ENCODE assay signal across 8 mouse cellular contexts in genomic region chr11:93955256-93956150, GRCm38 (mm10). TPM values are rescaled to one million over a fixed set of nuclear protein-coding genes. Genes with fewer than 3 reads are reported as not detected.
DNase-seq lines count a peak whose midpoint lies in the region; ATAC-seq and TF ChIP-seq lines count a peak whose summit lies in the region.

No protein-coding gene starts in this region.

- peak overlapping the region; percentile 72 for H3K9ac ChIP-seq in embryonic facial prominence, embryonic 12.5 days
- H3K9ac ChIP-seq in limb, embryonic 11.5 days (ENCODE audit: low read length), result peak overlapping the region; percentile 76
- peak overlapping the region; percentile 76 for H3K9ac ChIP-seq in midbrain, embryonic 13.5 days (replicated peaks)

- H3K4me1 ChIP-seq in embryonic facial prominence, embryonic 12.5 days, result peaks cover 32% of the 10 kb centered on the region
- peaks cover 21% of the 10 kb centered on the region; the same call in 1 of the 2 replicates for H3K4me1 ChIP-seq in kidney, adult 2 months (ENCODE audit: control insufficient read depth, insufficient read depth, low read length)
- H3K4me1 ChIP-seq in limb, embryonic 11.5 days (ENCODE audit: control insufficient read depth, insufficient read depth, low read length), result no peaks in the 10 kb centered on the region; the same call in none of the 2 replicates
- H3K4me1 ChIP-seq in midbrain, embryonic 13.5 days (replicated peaks), result peaks cover 39% of the 10 kb centered on the region

- no peaks in the 10 kb centered on the region for H3K9me3 ChIP-seq in embryonic facial prominence, embryonic 12.5 days
- no peaks in the 10 kb centered on the region for H3K9me3 ChIP-seq in limb, embryonic 11.5 days (ENCODE audit: control insufficient read depth, low read length)
- H3K9me3 ChIP-seq in midbrain, embryonic 13.5 days, result no peaks in the 10 kb centered on the region

- peaks cover 57% of the 10 kb centered on the region for H3K36me3 ChIP-seq in embryonic facial prominence, embryonic 12.5 days
- peaks cover 3% of the 10 kb centered on the region; the same call in 1 of the 2 replicates for H3K36me3 ChIP-seq in kidney, adult 2 months (ENCODE audit: control insufficient read depth, insufficient read depth, low read length)
- peaks cover 10% of the 10 kb centered on the region; the same call in 1 of the 2 replicates for H3K36me3 ChIP-seq in limb, embryonic 11.5 days (ENCODE audit: control insufficient read depth, insufficient read depth, low read length)
- H3K36me3 ChIP-seq in midbrain, embryonic 13.5 days, result peaks cover 48% of the 10 kb centered on the region

- TF ChIP-seq CTCF in kidney, adult 2 months (conservative IDR thresholded peaks at IDR 0.05; ENCODE audit: insufficient read depth, insufficient read length, low read depth, low read length), result no peak

- TF ChIP-seq POLR2A in kidney, adult 2 months (IDR thresholded peaks at IDR 0.05; ENCODE audit: low read depth, low read length), result peak; percentile 6

- peak; percentile 97 for ATAC-seq in embryonic facial prominence, embryonic 12.5 days (ENCODE audit: insufficient number of reproducible peaks, insufficient read depth, low FRiP score, low TSS enrichment)
- ATAC-seq in limb, embryonic 11.5 days (ENCODE audit: insufficient number of reproducible peaks, low FRiP score, low TSS enrichment, low read depth), result peak; percentile 93
- peak; percentile 98 for ATAC-seq in midbrain, embryonic 13.5 days

- H3K27ac ChIP-seq in embryonic facial prominence, embryonic 12.5 days, result peak overlapping the region; percentile 91
- peak overlapping the region; percentile 82 for H3K27ac ChIP-seq in kidney, adult 2 months (ENCODE audit: insufficient read depth, low read depth, low read length)
- peak overlapping the region; percentile 37 for H3K27ac ChIP-seq in limb, embryonic 11.5 days (replicated peaks; ENCODE audit: low read depth, low read length)
- H3K27ac ChIP-seq in midbrain, embryonic 13.5 days, result peak overlapping the region; percentile 85

- H3K4me2 ChIP-seq in embryonic facial prominence, embryonic 12.5 days (replicated peaks), result peak overlapping the region; percentile 85
- peak overlapping the region; percentile 80 for H3K4me2 ChIP-seq in limb, embryonic 11.5 days (ENCODE audit: low read depth, severe bottlenecking)
- peak overlapping the region; percentile 89 for H3K4me2 ChIP-seq in midbrain, embryonic 13.5 days (replicated peaks)

- peak; percentile 95 for DNase-seq in 3T3-L1 (ENCODE audit: low read depth, low spot score)
- DNase-seq in adrenal gland, postnatal 36 days, result peak; percentile 97 to 98
- DNase-seq in heart, adult 18-20 months, result peak; percentile 94 to 98
- peak; percentile 97 for DNase-seq in kidney, adult 2 months
- DNase-seq in limb, embryonic 11.5 days (ENCODE audit: low spot score), result peak; percentile 96
- DNase-seq in spleen, adult 12 weeks (ENCODE audit: low spot score), result peak; percentile 77

- H3K27me3 ChIP-seq in embryonic facial prominence, embryonic 12.5 days, result no peaks in the 10 kb centered on the region
- no peaks in the 10 kb centered on the region for H3K27me3 ChIP-seq in kidney, adult 2 months (replicated peaks; ENCODE audit: control insufficient read depth, insufficient read depth, low read length)
- no peaks in the 10 kb centered on the region for H3K27me3 ChIP-seq in limb, embryonic 11.5 days (ENCODE audit: control insufficient read depth, insufficient read depth, low read length)
- no peaks in the 10 kb centered on the region for H3K27me3 ChIP-seq in midbrain, embryonic 13.5 days

- H3K4me3 ChIP-seq in embryonic facial prominence, embryonic 12.5 days, result peak overlapping the region; percentile 71
- H3K4me3 ChIP-seq in kidney, adult 2 months (ENCODE audit: insufficient read depth, low read depth, low read length), result peak overlapping the region; percentile 85
- peak overlapping the region; percentile 47 for H3K4me3 ChIP-seq in limb, embryonic 11.5 days (ENCODE audit: low read depth, low read length)
- H3K4me3 ChIP-seq in midbrain, embryonic 13.5 days (replicated peaks), result peak overlapping the region; percentile 67

- WGBS in embryonic facial prominence, embryonic 12.5 days, result under 1% methylated on average over 67 of the region's 67 CpGs
- WGBS in kidney, adult 2 months, result under 1% methylated on average over 66 of the region's 67 CpGs
- WGBS in limb, embryonic 11.5 days, result under 1% methylated on average over 66 of the region's 67 CpGs
- WGBS in midbrain, embryonic 13.5 days, result under 1% methylated on average over 67 of the region's 67 CpGs

RNA-seq across cellular contexts. Expression of gene Nme2, which starts 0.6 kb away (rescaled TPM):
- 100 to 1,000 TPM; 504 to 546 TPM for total RNA-seq in adrenal gland, postnatal 36 days (2021)
- 222 and 223 TPM in 2 replicates for polyA plus RNA-seq in embryonic facial prominence, embryonic 12.5 days (2016; fragmentation: Nextera tagmentation; extraction: Ambion mirVana)
- 1,000 to 10,000 TPM; 1,028 to 1,153 TPM for total RNA-seq in heart, adult 18-20 months (2021)
- polyA plus RNA-seq in kidney, adult 2 months (2012; rRNA removed), result 380 and 386 TPM in 2 replicates
- polyA plus RNA-seq in limb, embryonic 11.5 days (2014; fragmentation: Nextera tagmentation; extraction: Ambion mirVana), result 210 and 214 TPM in 2 replicates
- polyA plus RNA-seq in midbrain, embryonic 13.5 days (2015; fragmentation: Nextera tagmentation; extraction: Ambion mirVana), result 63.8 and 79.7 TPM in 2 replicates

RNA-seq across cellular contexts. Expression of gene Gm20390, which starts 12.6 kb away (rescaled TPM):
- 10 to 100 TPM; 66.6 to 85.5 TPM for total RNA-seq in adrenal gland, postnatal 36 days (2021)
- 399 and 428 TPM in 2 replicates for polyA plus RNA-seq in embryonic facial prominence, embryonic 12.5 days (2016; fragmentation: Nextera tagmentation; extraction: Ambion mirVana)
- 10 to 100 TPM in 1 of 2 experiments, 1 to 10 TPM in 1; 8.9 to 27.6 TPM for total RNA-seq in heart, adult 18-20 months (2021)
- polyA plus RNA-seq in kidney, adult 2 months (2012; rRNA removed), result 45.1 and 88.3 TPM in 2 replicates
- polyA plus RNA-seq in limb, embryonic 11.5 days (2014; fragmentation: Nextera tagmentation; extraction: Ambion mirVana), result 488 and 505 TPM in 2 replicates
- 331 and 360 TPM in 2 replicates for polyA plus RNA-seq in midbrain, embryonic 13.5 days (2015; fragmentation: Nextera tagmentation; extraction: Ambion mirVana)

RNA-seq across cellular contexts. Expression of gene Nme1, which starts 12.8 kb away (rescaled TPM):
- total RNA-seq in adrenal gland, postnatal 36 days (2021), result 10 to 100 TPM; 33.5 to 41.7 TPM
- polyA plus RNA-seq in embryonic facial prominence, embryonic 12.5 days (2016; fragmentation: Nextera tagmentation; extraction: Ambion mirVana), result 155 and 162 TPM in 2 replicates
- 10 to 100 TPM; 13.4 to 15.6 TPM for total RNA-seq in heart, adult 18-20 months (2021)
- polyA plus RNA-seq in kidney, adult 2 months (2012; rRNA removed), result 158 and 178 TPM in 2 replicates
- polyA plus RNA-seq in limb, embryonic 11.5 days (2014; fragmentation: Nextera tagmentation; extraction: Ambion mirVana), result 259 and 269 TPM in 2 replicates
- polyA plus RNA-seq in midbrain, embryonic 13.5 days (2015; fragmentation: Nextera tagmentation; extraction: Ambion mirVana), result 383 and 407 TPM in 2 replicates

RNA-seq across cellular contexts. Expression of gene Spag9, which starts 40.4 kb away (rescaled TPM):
- 100 to 1,000 TPM; 108 to 117 TPM for total RNA-seq in adrenal gland, postnatal 36 days (2021)
- polyA plus RNA-seq in embryonic facial prominence, embryonic 12.5 days (2016; fragmentation: Nextera tagmentation; extraction: Ambion mirVana), result 56.5 and 57.3 TPM in 2 replicates
- 100 to 1,000 TPM; 137 to 139 TPM for total RNA-seq in heart, adult 18-20 months (2021)
- 19.1 and 24.6 TPM in 2 replicates for polyA plus RNA-seq in kidney, adult 2 months (2012; rRNA removed)
- polyA plus RNA-seq in limb, embryonic 11.5 days (2014; fragmentation: Nextera tagmentation; extraction: Ambion mirVana), result 36.2 and 37.0 TPM in 2 replicates
- 108 and 109 TPM in 2 replicates for polyA plus RNA-seq in midbrain, embryonic 13.5 days (2015; fragmentation: Nextera tagmentation; extraction: Ambion mirVana)

Comparison
In these comparisons a context has a peak if more than half of its experiments do, and no peak if none do; other contexts are left out.
1. Peak in every context shown above with its lines: DNase-seq, ATAC-seq, H3K4me3 ChIP-seq and H3K27ac ChIP-seq.
2. H3K27ac ChIP-seq: peak in every context shown above with its lines; median percentile 91 in embryonic facial prominence, embryonic 12.5 days; 85 in midbrain, embryonic 13.5 days; 82 in kidney, adult 2 months; 37 in limb, embryonic 11.5 days.